Mouse (Mus musculus) frontal cortex, adult (tissue): Measurements from ENCODE around the gene Zfand5.
A peak's percentile ranks its signal among the peaks of the same experiment; 100 is the strongest.
"Not testable (repeated sequence)": the region's sequence is repeated elsewhere in the genome, so short reads cannot be mapped to it uniquely, and the experiment has no call there.

ENCODE experiments used
- ATAC-seq: cut with Nextera tagmentation; 2 replicates; pipeline ENCODE4 v1.9.2; 2017; ENCODE audit warnings: mild to moderate bottlenecking, moderate library complexity, mixed read lengths; ENCODE audit not compliant: low TSS enrichment

Zfand5 gene

DNA sequence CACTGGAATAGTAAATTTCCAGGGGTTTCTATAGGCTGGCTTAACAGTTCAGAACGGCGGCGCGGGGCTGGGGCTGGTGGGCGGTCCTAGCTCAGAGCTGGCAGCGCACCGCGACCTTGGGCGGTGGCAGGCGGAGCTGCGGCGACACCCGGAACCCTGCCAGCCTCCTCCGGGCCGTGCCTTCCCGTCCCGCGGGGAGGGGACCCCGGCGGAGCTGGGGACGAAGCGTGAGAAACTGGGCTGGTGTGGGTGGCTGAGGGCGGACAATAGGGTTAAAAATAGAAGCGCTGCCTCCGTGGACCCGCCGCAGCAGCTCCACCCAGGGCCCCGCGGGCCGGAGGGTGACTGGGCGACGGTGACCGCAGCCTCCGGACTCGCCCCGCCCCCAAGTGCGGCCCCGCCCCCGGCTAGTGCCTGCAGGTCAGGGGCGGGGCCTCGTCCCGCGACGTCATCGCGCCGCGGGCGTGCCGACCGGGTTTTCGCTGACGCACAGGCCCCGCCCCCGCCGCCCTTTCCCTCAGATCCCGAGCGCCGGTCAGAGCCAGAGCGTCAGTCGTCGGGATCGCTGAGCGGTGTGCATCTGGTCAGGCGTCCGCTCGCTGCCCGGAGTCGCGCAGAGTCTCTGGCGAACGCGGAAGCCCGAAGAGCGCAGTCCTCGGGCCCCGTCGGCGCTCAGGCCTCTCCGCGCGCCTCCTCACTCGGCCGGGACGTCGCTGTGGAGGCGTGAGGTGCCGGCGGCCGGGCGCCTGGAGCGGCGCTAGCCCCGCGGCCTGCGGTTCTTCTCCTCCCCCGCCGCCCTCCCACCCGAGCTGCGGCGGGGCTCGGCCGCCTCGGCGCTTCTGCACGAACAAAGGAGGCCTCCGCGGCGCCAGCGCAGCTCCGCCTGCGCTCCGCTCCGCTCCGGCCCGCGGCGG lies at the start of gene Zfand5:
TSS of gene Zfand5 (plus strand) at position 538 of the 914 bp plus-strand sequence.
- peak; percentile 82 for ATAC-seq

GRCm38 (mm10) chr19:21227131-21227530 lies 44.9 kb upstream of the Zfand5 start:
- peak; percentile 97 for ATAC-seq

DNA sequence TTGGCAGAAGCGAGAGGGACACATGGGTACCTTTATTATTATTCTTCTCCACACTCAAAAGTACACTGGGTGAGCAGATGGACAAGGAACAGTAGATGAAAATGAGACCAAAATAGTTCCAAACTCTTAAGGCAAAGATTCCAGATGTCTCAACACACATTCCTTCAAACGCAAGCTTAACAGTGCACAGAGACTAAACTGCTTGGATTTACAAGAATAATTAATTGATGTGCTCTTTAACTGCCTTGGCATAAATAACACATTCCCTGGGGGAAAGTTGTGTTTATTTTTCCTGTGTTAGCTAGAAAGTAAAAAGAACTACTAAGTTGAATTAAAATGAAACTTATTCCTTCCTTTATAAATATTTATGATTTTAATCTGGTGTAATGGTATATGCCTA lies 44.3 kb upstream of the Zfand5 start:
- peak; percentile 50; the same call in 1 of the 2 replicates for ATAC-seq

DNA sequence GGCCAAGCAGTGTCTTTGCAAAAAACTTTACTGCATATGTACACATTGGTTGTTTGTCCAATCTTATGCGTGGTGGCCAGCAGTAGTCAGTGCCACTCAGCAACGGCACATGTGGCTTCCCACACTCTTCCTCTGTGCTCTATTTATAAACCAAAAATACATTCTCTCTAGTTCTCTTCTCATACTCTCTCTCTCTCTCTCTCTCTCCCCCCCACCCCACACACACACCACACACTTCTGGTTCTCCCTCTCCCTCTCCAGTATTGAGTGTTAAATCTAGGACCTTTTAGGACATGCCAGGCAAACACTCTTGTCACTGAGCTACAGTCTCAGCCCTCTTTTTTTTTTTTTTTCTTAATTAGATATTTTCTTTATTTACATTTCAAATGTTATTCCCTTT lies 23.3 kb upstream of the Zfand5 start:
- not testable (repeated sequence) for ATAC-seq

DNA sequence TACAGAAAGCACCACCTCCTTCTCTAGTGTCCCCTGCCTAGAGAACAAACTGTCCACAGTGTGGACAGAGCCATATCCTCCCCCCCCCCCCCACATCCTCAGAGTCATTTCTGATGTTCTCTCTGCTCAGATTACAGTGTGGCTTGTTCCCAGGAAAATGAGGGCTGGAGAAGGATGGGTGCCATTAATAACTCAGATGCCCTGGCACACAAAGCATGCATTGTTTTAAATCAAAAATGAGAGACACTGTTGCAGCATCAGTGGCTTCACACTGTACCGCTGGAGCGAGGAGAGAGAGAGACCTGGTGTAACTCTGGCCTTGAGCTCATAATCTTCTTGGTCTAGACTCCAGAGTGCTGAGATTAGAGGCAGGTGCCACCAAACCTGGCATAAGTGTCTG lies 18.2 kb upstream of the Zfand5 start:
- no peak for ATAC-seq

GRCm38 (mm10) chr19:21255920-21256319 lies 16.2 kb upstream of the Zfand5 start:
- ATAC-seq = no peak

DNA sequence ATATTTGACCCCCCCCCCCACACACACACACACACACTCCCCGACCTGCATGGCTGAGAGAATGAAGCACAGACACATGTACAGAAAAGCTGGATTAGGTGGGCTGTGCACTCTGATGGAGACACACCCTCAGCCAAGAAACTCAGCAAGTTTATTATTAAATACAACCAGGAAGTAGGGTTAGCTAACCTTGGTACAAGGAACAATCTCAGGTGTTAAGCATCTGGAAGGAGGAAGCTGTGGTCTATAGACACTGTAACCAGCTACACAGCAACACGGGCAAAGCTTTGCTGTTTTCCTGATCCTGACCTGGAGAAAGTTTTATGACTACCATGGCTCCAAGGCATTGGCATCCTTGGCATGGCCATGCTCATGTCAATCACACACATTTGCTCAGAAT lies 12.6 kb upstream of the Zfand5 start:
- ATAC-seq = no peak

- no peak for ATAC-seq
These were observed 11.8 kb upstream of the Zfand5 start for GRCm38 (mm10) chr19:21260280-21260679.

- no peak for ATAC-seq
These were observed 892 bp upstream of the Zfand5 start for GRCm38 (mm10) chr19:21271186-21271585.

GRCm38 (mm10) chr19:21272655-21273284 lies 692 bp downstream of the Zfand5 start:
- peak; percentile 48 for ATAC-seq

GRCm38 (mm10) chr19:21273440-21273839 lies 1.4 kb downstream of the Zfand5 start:
- ATAC-seq = no peak

DNA sequence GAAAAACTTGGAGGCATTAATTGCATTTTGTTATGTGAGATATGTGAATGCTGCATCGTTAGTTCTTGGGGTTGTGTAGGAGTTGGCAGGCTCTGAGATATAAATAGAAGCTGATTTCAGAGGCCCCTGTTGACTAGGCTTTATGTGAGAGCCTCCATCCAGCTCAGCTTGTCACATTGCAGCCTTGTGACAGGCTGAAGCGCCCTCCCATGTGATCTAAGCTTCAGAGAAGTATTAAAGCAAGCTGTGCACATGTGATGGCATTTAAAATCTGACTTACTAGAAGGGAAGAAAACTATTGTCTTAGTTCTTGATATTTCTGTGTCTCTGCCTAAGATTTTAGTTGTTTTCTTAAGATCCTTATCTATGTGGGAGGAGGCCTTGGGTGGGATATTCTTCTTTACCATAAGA lies 2.1 kb downstream of the Zfand5 start:
- ATAC-seq = peak; percentile 58

DNA sequence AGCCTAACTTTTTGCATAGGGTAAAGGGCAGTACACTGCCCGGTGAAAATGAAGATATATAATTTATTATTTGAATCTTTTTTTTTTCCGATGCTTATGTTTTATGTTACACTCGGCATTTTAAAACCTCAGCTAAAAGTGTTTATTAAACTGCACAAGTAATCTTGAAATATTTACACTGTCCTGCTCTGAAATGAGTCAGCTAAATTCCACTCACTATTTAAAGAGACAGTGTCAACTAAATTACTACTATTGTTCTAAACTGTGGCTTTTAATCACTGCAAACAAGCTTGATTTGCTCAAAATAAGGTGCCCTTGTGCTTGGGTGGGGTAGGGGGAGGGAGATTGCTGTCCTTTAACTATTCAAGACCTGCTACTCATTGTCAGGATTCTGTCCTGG lies 2.6 kb downstream of the Zfand5 start:
- ATAC-seq = no peak

DNA sequence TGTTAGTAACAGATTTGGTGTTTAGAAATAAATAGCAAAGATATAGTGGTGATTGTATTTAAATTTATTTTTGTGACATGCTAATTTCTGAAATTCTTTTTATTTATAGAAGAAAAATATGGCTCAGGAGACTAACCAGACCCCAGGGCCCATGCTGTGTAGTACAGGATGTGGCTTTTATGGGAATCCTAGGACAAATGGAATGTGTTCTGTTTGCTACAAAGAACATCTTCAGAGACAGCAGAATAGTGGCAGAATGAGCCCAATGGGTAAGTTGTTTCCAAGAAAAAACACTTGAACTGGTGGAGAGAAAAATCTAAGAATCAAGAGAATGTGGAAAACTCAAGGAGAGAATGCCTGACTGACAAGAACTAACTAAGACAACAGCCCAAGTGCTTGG lies 4.2 kb downstream of the Zfand5 start:
- ATAC-seq = no peak

DNA sequence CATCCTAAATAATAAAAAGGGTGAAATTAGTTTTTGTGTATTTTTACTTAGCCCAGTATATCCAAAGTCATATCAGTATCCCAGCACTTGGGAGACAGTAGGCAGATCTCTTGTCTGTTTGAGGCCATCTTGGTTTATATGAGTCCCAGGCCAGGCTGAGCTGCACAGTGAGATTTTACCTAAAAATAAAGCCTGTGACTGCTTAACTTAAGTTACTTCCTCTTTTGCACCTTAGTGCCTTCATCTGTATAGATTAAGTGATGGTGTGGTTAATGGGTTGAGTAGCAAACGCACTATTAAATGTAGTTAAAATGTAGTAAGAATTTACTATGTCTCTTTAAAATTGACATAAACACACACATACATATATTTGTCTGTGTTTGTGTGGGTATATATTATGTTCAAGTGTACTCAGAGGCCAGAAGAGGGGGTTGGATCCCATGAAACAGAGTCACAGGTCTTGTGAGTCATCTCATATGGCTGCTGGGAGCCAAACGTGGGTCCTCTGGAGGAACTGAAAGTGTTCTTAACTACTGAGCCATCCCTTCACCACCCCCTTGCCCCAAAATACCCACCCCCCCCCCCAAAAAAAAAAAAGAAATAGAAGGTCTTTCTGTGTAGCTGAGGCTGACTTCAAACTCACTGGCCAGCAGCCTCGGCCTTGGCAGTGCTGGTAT lies 14.5 kb downstream of the Zfand5 start:
- ATAC-seq = no peak

GRCm38 (mm10) chr19:21297411-21297810 lies 25.3 kb downstream of the Zfand5 start:
- no peak for ATAC-seq

DNA sequence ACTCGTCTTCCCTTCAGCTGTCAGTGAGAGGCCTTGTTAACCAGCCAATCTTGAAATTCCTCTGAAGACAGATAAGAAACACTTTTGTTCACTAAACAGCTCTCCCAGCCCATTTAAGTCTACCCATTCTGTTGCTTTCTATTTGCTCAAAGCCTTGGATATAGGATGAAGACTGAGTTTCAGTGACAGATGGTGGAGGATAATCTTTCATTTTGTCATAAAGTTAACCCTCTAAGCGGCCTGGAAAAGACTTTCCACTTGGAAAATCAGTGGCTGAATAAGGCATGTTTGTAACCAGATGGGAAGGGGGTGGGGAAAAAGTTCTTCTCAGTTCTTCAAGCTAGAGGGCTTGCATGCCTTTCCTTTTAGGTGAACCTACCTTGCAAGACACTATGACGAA lies 29.7 kb downstream of the Zfand5 start:
- ATAC-seq = peak; percentile 55

GRCm38 (mm10) chr19:21307755-21308154 lies 35.7 kb downstream of the Zfand5 start:
- peak; percentile 69 for ATAC-seq

- not testable (repeated sequence) for ATAC-seq
These were observed 38.3 kb downstream of the Zfand5 start for GRCm38 (mm10) chr19:21310364-21310763.

DNA sequence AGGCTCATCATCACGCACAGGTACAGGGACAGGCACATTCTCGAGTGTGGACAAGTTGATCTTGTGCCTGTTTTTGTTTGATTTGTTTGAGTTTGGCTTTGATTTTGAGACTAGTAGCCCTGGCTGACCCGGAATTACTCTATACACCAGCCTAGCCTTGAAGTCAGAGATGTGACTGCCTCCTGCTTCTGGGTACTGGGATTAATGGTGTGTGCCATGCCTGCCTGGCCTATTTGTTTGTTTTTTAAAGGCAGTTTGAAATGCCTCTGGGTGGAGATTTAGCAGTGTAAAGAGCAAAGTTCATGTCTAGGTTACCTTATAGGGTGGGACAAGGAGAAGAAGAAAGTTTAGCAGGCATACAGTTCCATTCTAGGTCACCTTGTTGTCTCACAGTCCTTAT lies 43.6 kb downstream of the Zfand5 start:
- ATAC-seq = no peak

GRCm38 (mm10) chr19:21319618-21320017 lies 47.5 kb downstream of the Zfand5 start:
- no peak for ATAC-seq

DNA sequence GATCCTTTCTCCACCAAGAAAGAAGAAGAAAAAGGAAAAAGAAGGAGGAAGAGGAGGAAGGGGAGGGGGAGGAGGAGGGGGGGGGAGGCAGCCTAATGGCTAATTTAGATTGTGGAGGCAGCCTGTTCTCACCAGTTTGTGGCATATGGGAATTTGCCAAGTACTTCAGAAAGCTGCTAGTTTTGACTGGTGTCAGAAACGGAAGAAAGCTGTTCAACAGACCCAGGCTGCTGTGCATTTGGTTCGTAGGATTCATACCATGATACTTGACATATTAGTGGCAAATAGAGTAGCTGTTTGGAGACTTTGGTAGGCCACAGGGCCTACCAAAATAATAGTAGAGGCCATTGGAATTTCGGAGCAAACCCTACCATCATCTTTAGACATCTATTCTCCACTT lies 53.3 kb downstream of the Zfand5 start:
- ATAC-seq = no peak

DNA sequence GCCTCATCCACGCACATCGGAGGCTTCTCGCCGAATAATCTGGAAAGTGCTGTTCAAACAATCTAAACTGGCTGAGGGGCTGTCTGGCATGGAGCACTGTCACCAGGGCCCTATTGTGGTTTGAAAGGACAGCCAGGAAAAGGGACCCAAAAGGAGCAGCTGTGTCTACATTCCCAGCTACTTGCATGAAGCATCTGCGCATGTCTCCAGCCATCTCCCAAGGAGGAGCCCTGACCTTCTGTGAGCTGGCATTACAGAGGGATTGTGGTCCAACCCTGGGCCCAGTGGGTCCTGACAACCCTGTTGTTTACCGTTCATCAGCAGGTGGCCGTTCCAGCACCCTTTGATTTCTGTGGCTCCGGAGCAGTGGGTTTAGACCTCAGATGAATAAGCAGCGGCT lies 56.9 kb downstream of the Zfand5 start:
- ATAC-seq = no peak
